Mouse (Mus musculus): ENCODE measurements around the gene Zfp131. TPM values are rescaled to one million over a fixed set of nuclear protein-coding genes. Genes with fewer than 3 reads are reported as not detected.
A peak's percentile ranks its signal among the peaks of the same experiment; 100 is the strongest.

Zfp131 gene
- polyA plus RNA-seq, 1 experiment from 2014 or later = 41.7 TPM

DNA sequence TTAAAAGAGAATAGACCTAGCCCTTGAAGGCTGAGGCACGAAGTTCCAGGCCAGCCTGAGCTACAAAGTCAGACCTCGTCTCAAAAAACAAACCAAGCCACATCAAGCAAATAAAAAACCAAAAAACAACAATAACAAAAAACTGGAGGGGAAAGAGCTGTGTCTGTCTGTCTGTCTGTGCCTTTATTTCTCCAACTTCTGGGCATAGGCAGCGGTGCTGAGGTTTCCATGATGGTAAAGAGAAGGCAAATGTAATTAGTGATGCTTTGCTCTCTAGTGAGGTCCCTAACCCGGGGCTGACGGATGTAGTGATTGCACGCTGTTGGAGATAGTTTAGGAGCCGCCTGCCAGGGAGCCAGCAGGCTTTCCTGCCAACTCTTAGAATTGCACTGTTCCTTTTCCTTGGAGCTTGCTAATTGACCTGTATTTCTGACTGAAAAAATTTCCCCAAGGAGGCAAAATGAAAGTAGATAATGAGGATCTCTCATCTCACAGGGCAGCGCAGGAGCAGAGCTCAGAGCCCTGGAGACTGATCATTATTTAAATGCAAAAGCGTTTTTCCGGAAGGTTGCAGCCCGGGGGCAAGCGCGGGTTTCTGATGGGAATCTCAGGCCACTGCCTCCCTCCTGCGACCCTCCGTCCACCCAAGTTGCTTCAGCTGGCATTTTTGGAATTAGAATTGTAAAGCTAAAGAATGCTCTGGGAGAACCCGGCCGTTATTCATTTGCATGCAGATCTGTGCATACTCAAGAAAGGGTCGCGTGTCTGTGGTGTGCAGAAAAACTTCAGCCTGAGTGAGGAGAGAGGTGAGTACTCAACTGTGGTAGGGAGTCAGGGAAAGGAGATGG is 49.1 kb downstream of the Zfp131 start:
- Histone ChIP-seq H3K9ac (ENCODE audit: low read length) (peak overlapping the region; percentile 51), H3K4me3 (ENCODE audit: low read depth, low read length) (peak overlapping the region; percentile 21), H3K9me3 (replicated peaks; ENCODE audit: control insufficient read depth, low read length) (no peaks in the 10 kb centered on the region), H3K36me3 (ENCODE audit: control insufficient read depth, insufficient read depth, low read length) (no peaks in the 10 kb centered on the region), H3K4me1 (ENCODE audit: control insufficient read depth, insufficient read depth, low read length) (peaks cover 3% of the 10 kb centered on the region; the same call in 1 of the 2 replicates), H3K27me3 (replicated peaks; ENCODE audit: control insufficient read depth, insufficient read depth, low read length) (no peaks in the 10 kb centered on the region), H3K27ac (ENCODE audit: low read depth, low read length) (peak overlapping the region; percentile 72), H3K4me2 (ENCODE audit: low read length) (peak overlapping the region; percentile 53)
- WGBS = 1% methylated on average over 19 of the region's 19 CpGs
- ATAC-seq (peak; percentile 69), DNase-seq (ENCODE audit: low spot score) (peak; percentile 73)

DNA sequence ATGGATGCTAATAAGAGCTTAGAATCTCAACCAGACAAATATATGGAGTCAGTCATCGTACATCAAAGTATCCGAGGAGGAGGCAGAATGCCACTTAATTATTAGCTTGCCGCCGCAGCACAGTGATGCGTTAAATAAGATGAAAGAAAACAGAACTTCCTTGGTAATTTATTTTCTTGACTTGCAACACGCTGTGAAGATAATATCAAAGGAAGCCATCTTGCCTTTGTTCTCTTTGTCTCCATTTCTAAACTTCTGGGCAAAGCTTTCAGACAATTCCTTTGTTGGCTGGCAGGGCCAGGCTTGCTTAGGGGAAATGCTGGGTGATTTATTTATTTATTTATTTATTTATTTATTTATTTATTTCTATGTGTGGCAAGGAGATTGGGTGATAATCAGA is 59.2 kb downstream of the Zfp131 start:
- H3K9me3 ChIP-seq (replicated peaks; ENCODE audit: control insufficient read depth, low read length) = no peaks in the 10 kb centered on the region
- ATAC-seq (peak; percentile 29; the same call in 1 of the 2 replicates), DNase-seq (ENCODE audit: low spot score) (peak; percentile 35)
- H3K27ac ChIP-seq (ENCODE audit: low read depth, low read length) = no peak overlapping the region
- H3K4me2 ChIP-seq (ENCODE audit: low read length) = no peak overlapping the region
- 21% methylated on average over 6 of the region's 6 CpGs for WGBS
- no peak overlapping the region for H3K4me3 ChIP-seq (ENCODE audit: low read depth, low read length)
- no peaks in the 10 kb centered on the region for H3K27me3 ChIP-seq (replicated peaks; ENCODE audit: control insufficient read depth, insufficient read depth, low read length)
- H3K4me1 ChIP-seq (ENCODE audit: control insufficient read depth, insufficient read depth, low read length) = no peaks in the 10 kb centered on the region
- H3K36me3 ChIP-seq (ENCODE audit: control insufficient read depth, insufficient read depth, low read length) = no peaks in the 10 kb centered on the region
- no peak overlapping the region for H3K9ac ChIP-seq (ENCODE audit: low read length)

DNA sequence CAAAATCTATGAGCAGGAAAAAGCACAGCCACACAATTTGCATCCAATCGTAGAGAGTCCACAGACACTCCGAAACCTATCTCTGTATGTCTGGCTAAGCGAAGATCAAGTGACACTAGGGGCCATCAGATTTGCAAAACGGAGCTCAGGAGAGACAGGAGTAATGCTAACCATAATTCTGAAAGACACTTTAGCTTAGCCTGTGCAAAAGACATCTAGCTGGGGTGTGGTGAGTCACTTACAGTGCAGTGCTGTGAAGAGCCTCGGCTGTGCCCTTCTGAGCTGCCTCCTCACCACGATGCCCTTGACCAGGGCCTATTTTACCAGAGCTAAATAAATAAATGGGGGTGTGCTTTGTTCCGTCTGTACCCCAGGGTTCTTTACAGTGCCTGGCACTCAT is 61.3 kb downstream of the Zfp131 start:
- 90% methylated on average over 7 of the region's 7 CpGs for WGBS
- H3K4me2 ChIP-seq (ENCODE audit: low read length) = no peak overlapping the region
- no peaks in the 10 kb centered on the region for H3K36me3 ChIP-seq (ENCODE audit: control insufficient read depth, insufficient read depth, low read length)
- H3K27me3 ChIP-seq (replicated peaks; ENCODE audit: control insufficient read depth, insufficient read depth, low read length) = no peaks in the 10 kb centered on the region
- no peaks in the 10 kb centered on the region for H3K9me3 ChIP-seq (replicated peaks; ENCODE audit: control insufficient read depth, low read length)
- no peak overlapping the region for H3K27ac ChIP-seq (ENCODE audit: low read depth, low read length)
- H3K4me1 ChIP-seq (ENCODE audit: control insufficient read depth, insufficient read depth, low read length) = no peaks in the 10 kb centered on the region
- DNase-seq (ENCODE audit: low spot score) = no peak
- H3K9ac ChIP-seq (ENCODE audit: low read length) = no peak overlapping the region
- no peak overlapping the region for H3K4me3 ChIP-seq (ENCODE audit: low read depth, low read length)
- no peak for ATAC-seq

DNA sequence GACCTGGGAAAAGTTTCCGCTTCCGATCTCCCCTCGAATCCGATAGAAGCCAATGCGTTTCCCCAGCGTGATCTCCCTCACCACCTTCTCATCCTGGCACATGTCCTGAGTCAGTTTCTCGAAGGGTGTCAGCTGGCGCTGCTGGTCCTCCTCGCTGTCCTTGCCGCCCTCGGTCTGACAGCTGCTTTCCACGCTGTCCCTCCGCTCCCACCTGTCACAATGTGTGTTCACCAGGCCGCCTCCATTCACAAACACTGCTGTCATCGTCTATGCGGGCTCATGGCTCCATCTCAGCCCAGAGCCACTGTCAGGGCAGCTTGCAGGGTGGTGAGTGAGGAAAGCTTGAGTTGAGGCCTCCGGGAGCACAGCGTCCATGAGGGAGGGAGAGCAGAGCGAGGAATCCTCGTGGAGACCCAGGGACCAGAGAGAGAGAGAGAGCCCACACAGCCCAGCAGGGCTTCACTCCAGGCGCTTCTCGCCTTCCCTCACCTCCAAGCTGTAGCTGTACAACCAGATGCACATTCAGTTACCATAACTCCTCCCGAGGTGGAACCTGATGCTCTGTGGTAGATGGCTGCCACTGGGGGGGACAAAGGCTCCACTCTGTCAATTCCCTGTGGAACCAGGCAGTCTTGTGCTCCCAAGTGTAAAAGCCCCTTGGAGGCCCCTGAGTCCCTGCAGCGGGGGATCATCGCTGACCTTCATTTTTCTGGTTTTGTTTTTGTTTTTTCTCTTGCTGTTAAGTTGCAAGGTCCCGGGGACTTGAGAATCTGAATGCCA is 62.9 kb downstream of the Zfp131 start:
- 66% methylated on average over 26 of the region's 26 CpGs for WGBS
- Histone ChIP-seq H3K4me2 (ENCODE audit: low read length) (no peak overlapping the region), H3K9ac (ENCODE audit: low read length) (no peak overlapping the region), H3K27me3 (replicated peaks; ENCODE audit: control insufficient read depth, insufficient read depth, low read length) (no peaks in the 10 kb centered on the region), H3K36me3 (ENCODE audit: control insufficient read depth, insufficient read depth, low read length) (no peaks in the 10 kb centered on the region), H3K27ac (ENCODE audit: low read depth, low read length) (no peak overlapping the region), H3K9me3 (replicated peaks; ENCODE audit: control insufficient read depth, low read length) (no peaks in the 10 kb centered on the region), H3K4me1 (ENCODE audit: control insufficient read depth, insufficient read depth, low read length) (no peaks in the 10 kb centered on the region), H3K4me3 (ENCODE audit: low read depth, low read length) (no peak overlapping the region)
- ATAC-seq (peak; percentile 28; the same call in 1 of the 2 replicates), DNase-seq (ENCODE audit: low spot score) (no peak)

GRCm38 (mm10) chr13:119724541-119724940 is 66.1 kb downstream of the Zfp131 start:
- no peaks in the 10 kb centered on the region for H3K36me3 ChIP-seq (ENCODE audit: control insufficient read depth, insufficient read depth, low read length)
- no peaks in the 10 kb centered on the region for H3K27me3 ChIP-seq (replicated peaks; ENCODE audit: control insufficient read depth, insufficient read depth, low read length)
- no peaks in the 10 kb centered on the region for H3K9me3 ChIP-seq (replicated peaks; ENCODE audit: control insufficient read depth, low read length)
- H3K4me3 ChIP-seq (ENCODE audit: low read depth, low read length) = no peak overlapping the region
- no peak overlapping the region for H3K4me2 ChIP-seq (ENCODE audit: low read length)
- WGBS = 91% methylated on average over 7 of the region's 7 CpGs
- H3K27ac ChIP-seq (ENCODE audit: low read depth, low read length) = no peak overlapping the region
- no peaks in the 10 kb centered on the region for H3K4me1 ChIP-seq (ENCODE audit: control insufficient read depth, insufficient read depth, low read length)
- ATAC-seq (no peak), DNase-seq (ENCODE audit: low spot score) (peak; percentile 18)
- H3K9ac ChIP-seq (ENCODE audit: low read length) = no peak overlapping the region

GRCm38 (mm10) chr13:119723368-119723767 is 67.3 kb downstream of the Zfp131 start:
- WGBS = 86% methylated on average over 5 of the region's 5 CpGs

GRCm38 (mm10) chr13:119722447-119722846 is 68.2 kb downstream of the Zfp131 start:
- Histone ChIP-seq H3K9me3 (replicated peaks; ENCODE audit: control insufficient read depth, low read length) (no peaks in the 10 kb centered on the region), H3K27me3 (replicated peaks; ENCODE audit: control insufficient read depth, insufficient read depth, low read length) (no peaks in the 10 kb centered on the region), H3K4me1 (ENCODE audit: control insufficient read depth, insufficient read depth, low read length) (no peaks in the 10 kb centered on the region), H3K4me2 (ENCODE audit: low read length) (no peak overlapping the region), H3K27ac (ENCODE audit: low read depth, low read length) (no peak overlapping the region), H3K36me3 (ENCODE audit: control insufficient read depth, insufficient read depth, low read length) (no peaks in the 10 kb centered on the region), H3K4me3 (ENCODE audit: low read depth, low read length) (no peak overlapping the region), H3K9ac (ENCODE audit: low read length) (no peak overlapping the region)
- no peak for DNase-seq (ENCODE audit: low spot score)
- 92% methylated on average over 3 of the region's 3 CpGs for WGBS
- ATAC-seq = no peak

More at GRCm38 (mm10) chr13:119723368-119723767, 67.3 kb downstream of the Zfp131 start:
- H3K4me2 ChIP-seq (ENCODE audit: low read length) = no peak overlapping the region
- H3K4me3 ChIP-seq (ENCODE audit: low read depth, low read length) = no peak overlapping the region
- H3K36me3 ChIP-seq (ENCODE audit: control insufficient read depth, insufficient read depth, low read length) = no peaks in the 10 kb centered on the region
- H3K4me1 ChIP-seq (ENCODE audit: control insufficient read depth, insufficient read depth, low read length) = no peaks in the 10 kb centered on the region
- no peak for DNase-seq (ENCODE audit: low spot score)
- no peak overlapping the region for H3K27ac ChIP-seq (ENCODE audit: low read depth, low read length)
- H3K27me3 ChIP-seq (replicated peaks; ENCODE audit: control insufficient read depth, insufficient read depth, low read length) = no peaks in the 10 kb centered on the region
- H3K9me3 ChIP-seq (replicated peaks; ENCODE audit: control insufficient read depth, low read length) = no peaks in the 10 kb centered on the region
- no peak for ATAC-seq
- no peak overlapping the region for H3K9ac ChIP-seq (ENCODE audit: low read length)

GRCm38 (mm10) chr13:119716105-119716504 is 74.6 kb downstream of the Zfp131 start:
- ATAC-seq = no peak
- H3K27me3 ChIP-seq (replicated peaks; ENCODE audit: control insufficient read depth, insufficient read depth, low read length) = no peaks in the 10 kb centered on the region
- peaks cover 23% of the 10 kb centered on the region; the same call in 1 of the 2 replicates for H3K36me3 ChIP-seq (ENCODE audit: control insufficient read depth, insufficient read depth, low read length)
- no peaks in the 10 kb centered on the region for H3K9me3 ChIP-seq (replicated peaks; ENCODE audit: control insufficient read depth, low read length)
- H3K4me3 ChIP-seq (ENCODE audit: low read depth, low read length) = no peak overlapping the region
- no peak overlapping the region for H3K27ac ChIP-seq (ENCODE audit: low read depth, low read length)
- no peak overlapping the region for H3K4me2 ChIP-seq (ENCODE audit: low read length)
- 89% methylated on average over 2 of the region's 2 CpGs for WGBS
- no peak for DNase-seq (ENCODE audit: low spot score)
- no peak overlapping the region for H3K9ac ChIP-seq (ENCODE audit: low read length)
- H3K4me1 ChIP-seq (ENCODE audit: control insufficient read depth, insufficient read depth, low read length) = no peaks in the 10 kb centered on the region

Data from forebrain, embryonic 14.5 days (tissue).